Mouse (Mus musculus) testis, adult 2 months (tissue): Measurements from ENCODE around the gene Cabp1. TPM values are rescaled to one million over a fixed set of nuclear protein-coding genes. Genes with fewer than 3 reads are reported as not detected.

Experiments used
- H3K27ac ChIP-seq: fragments of 200-500 bp; 2 replicates; pipeline ENCODE4 v1.5.1; 2012; ENCODE audit warnings: low read depth, low read length; ENCODE audit not compliant: control insufficient read depth, insufficient read depth
- H3K27me3 ChIP-seq: fragments of 200-500 bp; 2 replicates; pipeline ENCODE4 v1.6.1; 2012; ENCODE audit warnings: mild to moderate bottlenecking, low read length, moderate library complexity; ENCODE audit not compliant: control insufficient read depth, insufficient read depth
- H3K36me3 ChIP-seq: fragments of 200-500 bp; 2 replicates; pipeline ENCODE4 v1.6.1; 2012; ENCODE audit warnings: mild to moderate bottlenecking, low read length; ENCODE audit not compliant: control insufficient read depth, insufficient read depth
- H3K4me1 ChIP-seq: fragments of 200-500 bp; 2 replicates; pipeline ENCODE4 v1.6.1; 2012; ENCODE audit warnings: low read length; ENCODE audit not compliant: control insufficient read depth, insufficient read depth
- H3K4me3 ChIP-seq: fragments of 200-500 bp; 2 replicates; pipeline ENCODE4 v1.5.1; 2012; ENCODE audit warnings: low read depth, mild to moderate bottlenecking, low read length, moderate library complexity, mixed read lengths; ENCODE audit not compliant: control insufficient read depth
- CTCF ChIP-seq: fragments of 200-500 bp; IDR thresholded peaks from 2 replicates; pipeline ENCODE4 v1.5.1; 2012; ENCODE audit warnings: low read depth, mild to moderate bottlenecking, inconsistent platforms, low read length, moderate library complexity; ENCODE audit not compliant: control insufficient read depth, insufficient read depth, insufficient replicate concordance
- POLR2A ChIP-seq: fragments of 200-500 bp; IDR thresholded peaks from 2 replicates; pipeline ENCODE4 v1.6.1; 2012; ENCODE audit warnings: low read depth, mild to moderate bottlenecking, inconsistent platforms, low read length, moderate library complexity; ENCODE audit not compliant: control insufficient read depth
- polyA plus RNA-seq: library from polyadenylated mRNA; depleted of rRNA; stranded (reverse); fragments of >200 nt; gene quantifications from 2 replicates; pipeline ENCODE4 v1.2.3, GENCODE M21; 2012

The Cabp1 gene
- polyA plus RNA-seq, 1 experiment = 9.1 TPM

GRCm38 (mm10) chr5:115134234-115135165, 59.7 kb downstream of the Cabp1 start, which contains the start of gene Unc119b:
Gene Unc119b (minus strand): TSS chr5:115134975.
- Histone ChIP-seq H3K27me3 (no peaks in the 10 kb centered on the region), H3K4me3 (peak within 1 kb of the TSS; percentile 99), H3K36me3 (no peaks in the 10 kb centered on the region; the same call in 1 of the 2 replicates), H3K27ac (peak within 1 kb of the TSS; percentile 92), H3K4me1 (peaks cover 6% of the 10 kb centered on the region)
- no peak for TF ChIP-seq CTCF
- TF ChIP-seq POLR2A = peak; percentile 72

GRCm38 (mm10) chr5:115133358-115134066, 60.7 kb downstream of the Cabp1 start:
- no peak overlapping the region for H3K27ac ChIP-seq
- no peaks in the 10 kb centered on the region for H3K27me3 ChIP-seq
- H3K4me1 ChIP-seq = peaks cover 6% of the 10 kb centered on the region
- TF ChIP-seq CTCF = no peak
- TF ChIP-seq POLR2A = no peak
- no peaks in the 10 kb centered on the region; the same call in 1 of the 2 replicates for H3K36me3 ChIP-seq
- peak overlapping the region; percentile 99 for H3K4me3 ChIP-seq

DNA sequence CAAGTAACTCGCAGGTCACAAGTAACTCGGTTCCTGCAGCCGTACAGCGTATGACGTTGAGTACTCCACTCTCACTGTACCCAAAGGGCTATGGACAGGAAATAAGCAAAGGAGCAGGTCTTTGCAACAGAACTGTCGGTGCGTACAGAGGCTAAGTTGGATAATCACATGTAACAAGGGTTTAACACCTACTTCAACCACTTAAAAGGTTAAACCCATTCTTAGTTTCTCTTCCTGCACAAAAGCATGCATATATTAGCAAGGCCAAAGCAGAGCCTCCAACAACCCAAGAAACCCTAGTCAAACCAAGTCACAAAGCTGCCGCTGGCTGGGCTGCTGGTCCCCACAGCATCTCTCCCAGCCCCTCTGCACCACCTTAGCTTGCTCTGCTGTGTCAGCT, 61.7 kb downstream of the Cabp1 start:
- Histone ChIP-seq H3K27ac (no peak overlapping the region), H3K36me3 (no peaks in the 10 kb centered on the region; the same call in 1 of the 2 replicates), H3K4me1 (peaks cover 6% of the 10 kb centered on the region), H3K4me3 (no peak overlapping the region), H3K27me3 (no peaks in the 10 kb centered on the region)
- TF ChIP-seq CTCF = no peak
- no peak for TF ChIP-seq POLR2A

- Histone ChIP-seq H3K27ac (no peak overlapping the region), H3K4me3 (no peak overlapping the region), H3K27me3 (no peaks in the 10 kb centered on the region), H3K36me3 (peaks cover 2% of the 10 kb centered on the region; the same call in 1 of the 2 replicates), H3K4me1 (peaks cover 6% of the 10 kb centered on the region)
- TF ChIP-seq POLR2A (no peak), CTCF (no peak)
Measured at GRCm38 (mm10) chr5:115129328-115129727, 64.9 kb downstream of the Cabp1 start.

GRCm38 (mm10) chr5:115127421-115128179, 66.6 kb downstream of the Cabp1 start:
- Histone ChIP-seq H3K4me1 (no peaks in the 10 kb centered on the region), H3K27me3 (no peaks in the 10 kb centered on the region), H3K27ac (no peak overlapping the region), H3K4me3 (no peak overlapping the region), H3K36me3 (peaks cover 2% of the 10 kb centered on the region; the same call in 1 of the 2 replicates)
- TF ChIP-seq CTCF (no peak), POLR2A (no peak)

DNA sequence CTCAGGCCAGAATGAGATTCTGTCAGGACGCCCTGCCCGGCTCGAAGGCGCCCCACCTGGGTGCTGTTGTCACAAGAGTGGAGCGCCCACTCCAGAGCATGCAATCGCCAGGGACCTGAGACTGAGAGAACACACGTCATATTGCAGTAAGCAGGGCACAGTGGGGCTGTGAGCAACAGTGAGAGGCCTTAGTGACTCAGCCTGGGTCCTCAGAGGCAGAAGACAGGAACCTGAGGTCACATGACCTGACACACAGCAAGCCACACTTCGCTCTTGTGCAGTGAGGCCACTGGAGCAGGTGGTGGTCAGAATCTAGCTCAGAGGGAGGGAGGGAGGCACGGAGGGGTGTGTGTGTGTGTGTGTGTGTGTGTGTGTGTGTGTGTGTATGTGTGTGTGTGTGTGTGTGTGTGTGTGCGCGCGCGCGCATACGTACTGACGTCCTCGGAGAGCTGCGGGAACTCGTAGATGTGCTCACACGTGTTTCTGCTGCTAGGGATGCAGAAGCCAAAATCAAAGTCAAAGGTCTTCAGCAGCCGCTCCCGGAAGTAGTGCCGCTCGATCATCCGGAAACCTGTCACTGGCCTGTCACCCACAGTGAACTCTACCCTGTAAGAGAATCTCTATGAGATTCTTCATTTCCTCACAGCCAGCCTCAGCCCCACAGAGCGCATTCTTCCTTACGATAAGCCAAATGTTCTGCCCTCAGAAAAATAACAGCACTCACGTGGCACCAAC, 67.4 kb downstream of the Cabp1 start:
- no peak overlapping the region for H3K4me3 ChIP-seq
- no peaks in the 10 kb centered on the region for H3K4me1 ChIP-seq
- H3K36me3 ChIP-seq = peaks cover 2% of the 10 kb centered on the region; the same call in 1 of the 2 replicates
- no peak for TF ChIP-seq CTCF
- TF ChIP-seq POLR2A = no peak
- no peaks in the 10 kb centered on the region for H3K27me3 ChIP-seq
- H3K27ac ChIP-seq = peak overlapping the region; percentile 24; the same call in 1 of the 2 replicates
